Mouse (Mus musculus) liver, postnatal 0 days (tissue): ENCODE measurements around the gene Ms4a6d. TPM values are rescaled to one million over a fixed set of nuclear protein-coding genes. Genes with fewer than 3 reads are reported as not detected.

Source experiments
- ATAC-seq: fragments of 200-750 bp; cut with Nextera tagmentation; 2 replicates; pipeline ENCODE4 v1.8.0; 2017; ENCODE audit warnings: mild to moderate bottlenecking, moderate library complexity
- DNase-seq: peaks from one replicate; pipeline ENCODE4 v3.0.0-alpha.2; 2016
- H3K27ac ChIP-seq: fragments of 300-500 bp; sonication (generic); 2 replicates; pipeline ENCODE4 v1.5.1; 2014; ENCODE audit warnings: antibody characterized with exemption, moderate library complexity, mild to moderate bottlenecking, low read depth
- H3K27me3 ChIP-seq: fragments of 300-500 bp; sonication (generic); 2 replicates; pipeline ENCODE4 v1.6.1; 2014; ENCODE audit warnings: low read length, control low read depth, mixed read lengths; ENCODE audit not compliant: insufficient read depth
- H3K36me3 ChIP-seq: fragments of 300-500 bp; sonication (generic); replicated peaks from 2 replicates; pipeline ENCODE4 v1.6.1; 2014; ENCODE audit warnings: mild to moderate bottlenecking, control low read depth, low read length, moderate library complexity, mixed read lengths; ENCODE audit not compliant: insufficient read depth
- H3K4me1 ChIP-seq: fragments of 300-500 bp; sonication (generic); 2 replicates; pipeline ENCODE4 v1.6.1; 2014; ENCODE audit warnings: antibody characterized with exemption, mild to moderate bottlenecking, control low read depth; ENCODE audit not compliant: insufficient read depth
- H3K4me2 ChIP-seq: fragments of 300-500 bp; sonication (generic); 2 replicates; pipeline ENCODE4 v1.6.1; 2014; ENCODE audit warnings: low read depth, mild to moderate bottlenecking, low read length, moderate library complexity, mixed read lengths
- H3K4me3 ChIP-seq: fragments of 300-500 bp; sonication (generic); 2 replicates; pipeline ENCODE4 v1.5.1; 2014; ENCODE audit warnings: low read depth, low read length
- H3K9ac ChIP-seq: fragments of 300-500 bp; sonication (generic); replicated peaks from 2 replicates; pipeline ENCODE4 v1.6.1; 2014; ENCODE audit warnings: mild to moderate bottlenecking, moderate library complexity
- H3K9me3 ChIP-seq: fragments of 300-500 bp; sonication (generic); 2 replicates; pipeline ENCODE4 v1.6.1; 2016; ENCODE audit warnings: mild to moderate bottlenecking, control low read depth, low read length, mixed read lengths
- CTCF ChIP-seq: sonication (generic); IDR thresholded peaks from 2 replicates; pipeline ENCODE4 v1.5.1; 2016; ENCODE audit warnings: antibody characterized with exemption, low read depth
- EP300 ChIP-seq: IDR thresholded peaks from 2 replicates; pipeline ENCODE4 v1.6.1; 2016; ENCODE audit warnings: antibody characterized with exemption, low read depth, mild to moderate bottlenecking
- WGBS: fragments of 180-500 bp; shearing (Covaris S2); extraction: QIAGEN DNeasy Blood & Tissue Kit; methylation state at CpG from one replicate; pipeline ENCODE4 v1.1.7; 2014; ENCODE audit not compliant: insufficient replicate concordance; 5-methylcytosine and 5-hydroxymethylcytosine counted together
- polyA plus RNA-seq: library from polyadenylated mRNA; unstranded; fragments of >200 nt; fragmentation: Nextera tagmentation; extraction: Ambion mirVana; gene quantifications from 2 replicates; pipeline ENCODE4 v1.2.1, GENCODE M21; 2015

Ms4a6d gene
- polyA plus RNA-seq, 1 experiment from 2014 or later = 9.0 TPM

- no peak for ATAC-seq
- Histone ChIP-seq H3K27me3 (no peaks in the 10 kb centered on the region), H3K9me3 (no peaks in the 10 kb centered on the region), H3K27ac (no peak overlapping the region), H3K9ac (no peak overlapping the region), H3K36me3 (no peaks in the 10 kb centered on the region), H3K4me3 (no peak overlapping the region), H3K4me2 (no peak overlapping the region), H3K4me1 (no peaks in the 10 kb centered on the region)
- 38% methylated on average over 2 of the region's 2 CpGs for WGBS
- peak; percentile 15 for DNase-seq
- TF ChIP-seq CTCF (no peak), EP300 (no peak)
These were observed 67.3 kb downstream of the Ms4a6d start for GRCm38 (mm10) chr19:11537336-11537735.

Other genes starting within 250 kb of the Ms4a6d start
- gene Ms4a4a, start 229.3 kb downstream of the Ms4a6d start, polyA plus RNA-seq = 2.8 and 3.2 TPM in 2 replicates
- gene Ms4a4c, start 200.1 kb downstream of the Ms4a6d start, polyA plus RNA-seq = 2.1 and 2.5 TPM in 2 replicates
- 1.8 and 2.3 TPM in 2 replicates for gene Ms4a4b, start 161.3 kb downstream of the Ms4a6d start, polyA plus RNA-seq
- 13.1 and 13.4 TPM in 2 replicates for gene Ms4a6c, start 135.5 kb downstream of the Ms4a6d start, polyA plus RNA-seq
- gene Gm8369, start 118.9 kb downstream of the Ms4a6d start, polyA plus RNA-seq = 1.6 and 2.1 TPM in 2 replicates
- gene Ms4a6b, start 88.3 kb downstream of the Ms4a6d start, polyA plus RNA-seq = 3.2 and 3.8 TPM in 2 replicates
- gene Ms4a4d, start 68.0 kb downstream of the Ms4a6d start, polyA plus RNA-seq = 1.5 and 1.7 TPM in 2 replicates
- 0.86 and 0.90 TPM in 2 replicates for gene Ms4a2, start 18.9 kb upstream of the Ms4a6d start, polyA plus RNA-seq
- 37.6 and 38.0 TPM in 2 replicates for gene Ms4a3, start 36.0 kb upstream of the Ms4a6d start, polyA plus RNA-seq
- 0.19 TPM in 1 of 2 replicates, not detected in the other for gene Oosp2, start 55.7 kb upstream of the Ms4a6d start, polyA plus RNA-seq
- 0.26 and 0.54 TPM in 2 replicates for gene Oosp1, start 86.3 kb upstream of the Ms4a6d start, polyA plus RNA-seq
- not detected in 2 replicates for gene Oosp3, start 92.2 kb upstream of the Ms4a6d start, polyA plus RNA-seq
- not detected in 2 replicates for gene Gif, start 142.7 kb upstream of the Ms4a6d start, polyA plus RNA-seq
- gene Mrpl16, start 165.5 kb upstream of the Ms4a6d start, polyA plus RNA-seq = 35.7 and 38.2 TPM in 2 replicates
- 3.2 and 3.7 TPM in 2 replicates for gene Stx3, start 214.6 kb upstream of the Ms4a6d start, polyA plus RNA-seq
- gene Olfr1417, start 234.4 kb upstream of the Ms4a6d start, polyA plus RNA-seq = not detected in 2 replicates